Mouse (Mus musculus) midbrain, embryonic 10.5 days (tissue): ENCODE measurements around the gene Mxra8. TPM values are rescaled to one million over a fixed set of nuclear protein-coding genes. Genes with fewer than 3 reads are reported as not detected.

Source experiments
- DNase-seq: peaks from one replicate; pipeline ENCODE4 v3.0.0-alpha.2; 2017; ENCODE audit warnings: low spot score
- H3K27ac ChIP-seq: fragments of 300-500 bp; sonication (generic); replicated peaks from 2 replicates; pipeline ENCODE4 v1.5.1; 2016; ENCODE audit warnings: mild to moderate bottlenecking
- H3K27me3 ChIP-seq: fragments of 300-500 bp; sonication (generic); 2 replicates; pipeline ENCODE4 v1.6.1; 2016; ENCODE audit warnings: low read depth, mild to moderate bottlenecking; ENCODE audit not compliant: poor library complexity, severe bottlenecking
- H3K36me3 ChIP-seq: fragments of 300-500 bp; sonication (generic); 2 replicates; pipeline ENCODE4 v1.6.1; 2016; ENCODE audit warnings: mild to moderate bottlenecking, moderate library complexity
- H3K4me1 ChIP-seq: fragments of 300-500 bp; sonication (generic); 2 replicates; pipeline ENCODE4 v1.6.1; 2016
- H3K4me3 ChIP-seq: fragments of 300-500 bp; sonication (generic); 2 replicates; pipeline ENCODE4 v1.5.1; 2016; ENCODE audit warnings: mild to moderate bottlenecking, moderate library complexity
- H3K9me3 ChIP-seq: fragments of 300-500 bp; sonication (generic); replicated peaks from 2 replicates; pipeline ENCODE4 v1.6.1; 2016; ENCODE audit warnings: mild to moderate bottlenecking
- WGBS: fragments of 180-500 bp; shearing (Covaris S2); methylation state at CpG from one replicate; pipeline ENCODE4 v1.1.7; 2016; 5-methylcytosine and 5-hydroxymethylcytosine counted together
- polyA plus RNA-seq: library from polyadenylated mRNA; unstranded; fragments of >200 nt; fragmentation: Nextera tagmentation; extraction: Ambion mirVana; gene quantifications from 2 replicates; pipeline ENCODE4 v1.2.1, GENCODE M21; 2016

The Mxra8 gene
- polyA plus RNA-seq, result 50.7 and 53.1 TPM in 2 replicates

DNA sequence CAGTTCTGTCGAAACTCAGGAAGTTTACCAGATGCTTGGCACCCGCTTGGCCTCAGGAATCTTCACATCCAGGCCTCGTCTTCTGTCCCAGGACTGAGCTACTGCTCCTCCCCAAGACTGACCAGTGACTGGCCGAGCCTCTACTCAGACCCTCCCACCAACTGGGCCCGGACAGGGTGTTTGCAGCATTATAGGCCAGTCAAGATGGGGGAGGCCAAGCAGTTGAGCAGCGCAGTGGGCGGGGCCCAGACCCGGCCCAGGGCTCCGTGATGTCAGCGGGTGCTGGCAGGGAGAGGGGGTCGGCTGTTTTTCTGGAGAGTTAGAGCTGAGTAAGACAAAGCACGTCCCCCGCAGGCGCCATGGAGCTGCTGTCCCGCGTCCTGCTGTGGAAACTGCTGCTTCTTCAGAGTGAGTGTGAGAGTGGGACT is at the start of gene Mxra8:
Gene Mxra8 (plus strand): TSS at position 198 of the 428 bp plus-strand sequence.
- peak; percentile 88 for DNase-seq
- Histone ChIP-seq H3K4me3 (peak within 1 kb of the TSS; percentile 66), H3K36me3 (peaks cover 33% of the 10 kb centered on the region), H3K27me3 (peaks cover 32% of the 10 kb centered on the region), H3K9me3 (no peaks in the 10 kb centered on the region), H3K4me1 (peaks cover 36% of the 10 kb centered on the region), H3K27ac (peak within 1 kb of the TSS; percentile 87)
- WGBS, result 1% methylated on average over 16 of the region's 16 CpGs

DNA sequence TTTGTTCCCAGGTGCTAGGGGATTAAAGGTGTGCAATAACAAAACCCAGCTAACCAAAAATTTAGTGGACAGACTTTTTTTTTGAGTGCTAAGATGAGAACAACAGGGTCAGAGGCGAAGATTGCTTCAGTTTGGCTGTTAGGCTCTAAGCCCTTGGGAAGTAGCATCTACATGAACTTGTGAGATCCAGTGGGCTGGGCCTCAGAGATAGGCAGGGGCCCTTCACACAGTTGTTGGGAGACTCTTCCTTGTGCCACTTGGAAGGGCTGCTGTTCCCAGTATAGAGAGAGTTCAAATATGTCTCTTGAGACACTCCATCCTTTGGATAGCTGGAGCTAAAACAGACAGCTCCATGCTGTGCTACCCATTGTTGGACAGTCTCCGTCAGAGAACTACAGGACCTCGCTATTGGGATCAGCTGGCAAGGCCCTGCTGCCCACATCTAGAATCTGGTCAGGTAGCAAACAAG is 49.4 kb upstream of the Mxra8 start, which contains the start of gene Ankrd65:
Gene Ankrd65 (plus strand): TSS at position 419 of the 469 bp plus-strand sequence.
- Histone ChIP-seq H3K27me3 (peaks cover 22% of the 10 kb centered on the region), H3K4me1 (peaks cover 6% of the 10 kb centered on the region), H3K9me3 (no peaks in the 10 kb centered on the region), H3K27ac (no peak within 1 kb of the TSS), H3K4me3 (no peak within 1 kb of the TSS), H3K36me3 (no peaks in the 10 kb centered on the region)
- no peak for DNase-seq
- WGBS, result 82% methylated on average over 3 of the region's 3 CpGs

DNA sequence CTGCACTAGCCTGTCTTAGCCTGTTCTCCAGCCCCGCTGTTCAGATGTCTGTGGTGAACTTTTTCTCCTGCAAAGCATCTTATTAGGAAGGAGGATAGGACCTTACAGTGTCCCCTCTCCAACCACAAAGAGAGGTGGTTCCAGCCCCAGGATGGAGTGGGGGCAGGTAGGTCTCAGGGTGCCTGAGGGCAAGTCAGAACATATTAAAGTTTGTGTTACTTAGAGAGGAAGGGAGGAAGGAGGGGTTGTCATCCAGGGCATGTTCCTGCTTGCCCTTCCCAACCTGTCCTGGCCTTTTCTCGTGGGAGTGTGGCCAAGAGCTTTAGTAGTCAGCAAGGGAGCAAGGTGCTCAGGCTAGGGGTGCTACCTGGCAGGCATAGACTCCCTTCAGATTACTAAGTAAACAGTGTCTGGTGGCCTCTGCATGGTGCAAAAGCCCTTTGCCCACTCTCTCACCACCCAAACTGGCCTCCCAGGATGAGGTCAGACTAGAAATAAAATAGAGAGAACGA is 48.8 kb upstream of the Mxra8 start:
- WGBS, result 75% methylated on average over 3 of the region's 3 CpGs
- H3K9me3 ChIP-seq, result no peaks in the 10 kb centered on the region

DNA sequence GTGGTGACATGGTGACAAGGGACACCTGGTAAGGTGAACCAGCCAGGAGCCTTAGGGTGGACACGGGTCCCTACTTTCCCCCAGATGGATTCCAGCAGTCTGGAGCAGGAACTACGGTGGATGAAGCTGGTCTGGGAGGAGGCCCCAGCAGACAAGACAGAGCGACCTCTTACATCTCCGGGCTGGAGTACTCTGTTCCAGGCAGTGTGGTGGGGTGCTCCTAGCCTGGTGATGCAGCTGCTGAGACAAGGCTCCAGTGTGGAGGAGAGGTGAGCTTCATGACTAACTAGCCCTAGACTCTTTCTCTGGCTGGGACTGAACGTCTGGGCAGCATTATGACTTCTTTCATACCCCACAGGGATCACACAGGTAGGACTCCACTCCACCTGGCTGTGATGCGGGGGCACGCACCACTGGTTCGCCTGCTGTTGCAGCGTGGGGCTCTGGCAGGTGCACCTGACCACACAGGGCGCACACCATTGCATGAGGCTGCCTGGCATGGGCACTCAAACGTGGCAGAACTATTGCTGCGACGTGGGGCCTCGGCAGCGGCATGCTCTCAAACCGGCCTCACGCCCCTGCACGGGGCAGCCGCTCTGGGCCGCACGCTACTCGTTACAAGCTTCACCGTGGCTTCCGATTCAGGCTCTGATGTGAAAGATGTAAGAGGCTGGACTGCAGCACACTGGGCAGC is 48.1 kb upstream of the Mxra8 start:
- Histone ChIP-seq H3K4me1 (no peaks in the 10 kb centered on the region), H3K4me3 (no peak overlapping the region), H3K9me3 (no peaks in the 10 kb centered on the region), H3K36me3 (no peaks in the 10 kb centered on the region), H3K27me3 (peaks cover 13% of the 10 kb centered on the region), H3K27ac (no peak overlapping the region)
- no peak for DNase-seq
- 79% methylated on average over 24 of the region's 24 CpGs for WGBS

More for the DNA sequence above, 48.8 kb upstream of the Mxra8 start:
- H3K36me3 ChIP-seq, result no peaks in the 10 kb centered on the region
- no peak overlapping the region for H3K27ac ChIP-seq
- H3K4me3 ChIP-seq, result no peak overlapping the region
- H3K27me3 ChIP-seq, result peaks cover 15% of the 10 kb centered on the region
- no peak for DNase-seq
- H3K4me1 ChIP-seq, result no peaks in the 10 kb centered on the region

DNA sequence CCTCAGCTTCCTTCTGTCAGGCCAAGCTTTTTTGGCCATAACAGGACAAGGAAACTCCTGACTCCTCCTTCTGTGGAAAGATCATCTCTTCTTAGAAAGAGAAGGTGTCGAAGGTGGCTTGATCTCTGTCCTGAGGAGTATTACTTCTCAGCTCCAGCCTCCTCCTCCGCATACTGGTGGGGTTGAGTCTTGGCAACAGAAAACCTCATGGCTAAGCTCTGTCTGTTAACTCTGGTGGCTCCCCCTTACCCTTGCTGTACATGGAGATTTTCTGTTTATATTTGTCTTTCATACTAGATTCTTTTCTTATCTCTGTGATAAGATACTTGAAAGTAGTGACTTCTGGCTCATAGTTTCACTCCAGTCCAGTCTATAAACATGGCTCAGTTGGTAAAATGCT is 45.8 kb upstream of the Mxra8 start:
- WGBS, result 88% methylated on average over 2 of the region's 2 CpGs
- no peaks in the 10 kb centered on the region for H3K36me3 ChIP-seq
- no peaks in the 10 kb centered on the region for H3K4me1 ChIP-seq
- H3K9me3 ChIP-seq, result no peaks in the 10 kb centered on the region
- no peak overlapping the region for H3K4me3 ChIP-seq
- peaks cover 18% of the 10 kb centered on the region for H3K27me3 ChIP-seq
- H3K27ac ChIP-seq, result no peak overlapping the region
- DNase-seq, result no peak

DNA sequence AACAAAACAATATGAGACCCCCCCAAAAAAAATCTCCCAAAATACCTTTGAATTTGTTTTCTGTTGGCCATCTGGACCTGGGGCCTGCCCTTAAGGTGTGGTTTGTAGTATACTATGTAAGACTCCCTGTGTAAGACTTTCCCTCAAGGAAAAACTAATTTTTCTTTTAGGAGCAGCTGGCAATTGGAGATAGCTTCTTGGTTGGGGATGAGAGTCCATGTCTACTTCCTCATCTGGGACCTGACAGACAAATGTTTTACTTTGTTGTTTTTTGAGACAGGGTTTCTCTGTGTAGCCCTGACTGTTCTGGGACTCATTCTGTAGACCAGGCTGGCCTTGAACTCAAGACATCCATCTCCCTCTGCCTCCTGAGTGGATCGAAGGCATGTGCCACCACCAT is 37.4 kb upstream of the Mxra8 start:
- WGBS, result 100% methylated on average over 1 of the region's 1 CpGs
- Histone ChIP-seq H3K27ac (no peak overlapping the region), H3K27me3 (0 out of 2 replicates have a peak, but pooled peaks cover 3% of the 10 kb centered on the region), H3K9me3 (no peaks in the 10 kb centered on the region), H3K4me1 (peaks cover 22% of the 10 kb centered on the region), H3K4me3 (no peak overlapping the region), H3K36me3 (peaks cover 22% of the 10 kb centered on the region)
- DNase-seq, result no peak

DNA sequence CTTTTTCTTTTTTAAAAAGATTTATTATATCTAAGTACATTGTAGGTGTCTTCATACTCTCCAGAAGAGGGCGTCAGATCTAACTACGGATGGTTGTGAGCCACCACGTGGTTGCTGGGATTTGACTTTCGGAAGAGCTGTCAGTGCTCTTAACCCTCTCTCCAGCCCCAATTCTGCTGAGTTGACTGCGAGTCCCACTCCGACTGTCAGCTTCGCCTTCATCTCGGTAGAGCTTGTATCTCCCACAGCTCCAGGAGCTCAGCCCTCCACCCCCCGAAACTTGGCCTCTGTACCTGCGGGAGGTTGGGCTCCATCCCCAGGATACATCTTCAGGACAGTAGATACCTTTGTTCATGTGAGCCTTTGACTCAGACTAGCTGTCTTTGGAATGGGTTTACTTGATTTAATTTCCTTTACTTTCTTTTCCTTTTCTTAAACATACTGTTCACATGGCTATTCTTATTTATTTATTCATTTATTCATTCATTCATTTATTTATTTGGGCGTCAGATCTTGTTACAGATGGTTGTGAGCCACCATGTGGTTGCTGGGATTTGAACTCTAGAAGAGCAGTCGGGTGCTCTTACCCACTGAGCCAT is 36.6 kb upstream of the Mxra8 start, which contains the start of gene Mrpl20:
Gene Mrpl20 (plus strand): TSS at position 138 of the 599 bp plus-strand sequence.
- 7% methylated on average over 12 of the region's 12 CpGs for WGBS
- Histone ChIP-seq H3K9me3 (no peaks in the 10 kb centered on the region), H3K27ac (peak within 1 kb of the TSS; percentile 89), H3K4me1 (peaks cover 22% of the 10 kb centered on the region), H3K4me3 (peak within 1 kb of the TSS; percentile 94), H3K36me3 (peaks cover 29% of the 10 kb centered on the region), H3K27me3 (no peaks in the 10 kb centered on the region)
- DNase-seq, result no peak

DNA sequence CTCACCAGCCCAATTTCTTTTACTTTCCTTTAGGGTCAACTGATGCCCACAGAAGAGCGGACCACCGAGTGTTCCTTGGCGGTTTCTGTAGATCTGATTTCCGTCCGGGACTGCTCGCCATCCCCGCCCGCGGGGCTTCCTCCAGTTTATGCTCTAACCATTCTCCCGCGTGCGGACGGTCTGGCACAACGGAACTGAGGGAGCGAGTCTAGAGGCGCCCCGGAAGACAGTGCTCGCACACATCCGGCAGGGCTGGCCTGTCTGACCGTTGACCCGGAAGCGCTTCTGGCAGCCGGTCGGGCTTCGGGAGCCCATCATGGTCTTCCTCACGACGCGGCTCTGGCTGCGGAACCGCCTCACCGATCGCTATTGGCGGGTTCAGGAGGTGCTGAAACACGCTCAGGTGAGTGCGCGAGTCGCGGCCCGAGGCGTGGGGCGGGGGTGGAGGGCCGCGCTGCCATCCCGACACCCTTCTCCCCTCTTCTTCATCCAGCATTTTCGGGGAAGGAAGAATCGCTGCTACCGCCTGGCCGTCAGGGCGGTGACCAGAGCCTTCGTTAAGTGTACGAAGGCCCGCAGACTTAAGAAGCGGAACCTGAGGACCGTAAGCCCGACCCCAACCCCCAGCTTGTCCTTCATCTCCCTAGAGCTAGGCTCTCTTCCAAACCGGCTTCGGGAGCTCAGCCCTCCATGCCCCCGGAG is 36.0 kb upstream of the Mxra8 start:
- peaks cover 22% of the 10 kb centered on the region for H3K4me1 ChIP-seq
- peak overlapping the region; percentile 89 for H3K27ac ChIP-seq
- no peaks in the 10 kb centered on the region for H3K27me3 ChIP-seq
- peak; percentile 96 for DNase-seq
- WGBS, result under 1% methylated on average over 58 of the region's 58 CpGs
- peak overlapping the region; percentile 94 for H3K4me3 ChIP-seq
- H3K9me3 ChIP-seq, result no peaks in the 10 kb centered on the region
- peaks cover 35% of the 10 kb centered on the region for H3K36me3 ChIP-seq

DNA sequence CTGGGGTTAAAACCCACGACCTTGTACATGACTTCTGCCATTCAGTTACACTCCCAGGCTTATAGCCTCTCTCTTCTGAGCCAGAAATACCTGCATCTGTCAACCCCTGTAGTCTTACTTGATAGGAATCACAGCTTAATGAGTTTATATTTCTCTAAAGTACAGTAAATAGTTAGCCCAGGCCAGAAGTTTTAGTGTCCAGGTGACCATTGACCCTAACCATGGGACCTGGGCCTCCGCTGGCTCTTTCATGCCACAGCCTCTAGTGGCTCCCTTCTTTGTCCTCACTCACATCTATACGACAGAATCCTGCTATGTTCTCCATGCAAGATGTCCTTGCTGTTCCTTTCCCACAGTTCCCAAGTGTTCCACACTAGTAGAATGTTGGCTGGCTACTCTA is 31.6 kb upstream of the Mxra8 start:
- WGBS, result 91% methylated on average over 3 of the region's 3 CpGs
- peaks cover 30% of the 10 kb centered on the region for H3K4me1 ChIP-seq
- no peak overlapping the region for H3K27ac ChIP-seq
- H3K36me3 ChIP-seq, result peaks cover 65% of the 10 kb centered on the region
- no peaks in the 10 kb centered on the region for H3K27me3 ChIP-seq
- DNase-seq, result no peak
- no peaks in the 10 kb centered on the region for H3K9me3 ChIP-seq
- no peak overlapping the region for H3K4me3 ChIP-seq

DNA sequence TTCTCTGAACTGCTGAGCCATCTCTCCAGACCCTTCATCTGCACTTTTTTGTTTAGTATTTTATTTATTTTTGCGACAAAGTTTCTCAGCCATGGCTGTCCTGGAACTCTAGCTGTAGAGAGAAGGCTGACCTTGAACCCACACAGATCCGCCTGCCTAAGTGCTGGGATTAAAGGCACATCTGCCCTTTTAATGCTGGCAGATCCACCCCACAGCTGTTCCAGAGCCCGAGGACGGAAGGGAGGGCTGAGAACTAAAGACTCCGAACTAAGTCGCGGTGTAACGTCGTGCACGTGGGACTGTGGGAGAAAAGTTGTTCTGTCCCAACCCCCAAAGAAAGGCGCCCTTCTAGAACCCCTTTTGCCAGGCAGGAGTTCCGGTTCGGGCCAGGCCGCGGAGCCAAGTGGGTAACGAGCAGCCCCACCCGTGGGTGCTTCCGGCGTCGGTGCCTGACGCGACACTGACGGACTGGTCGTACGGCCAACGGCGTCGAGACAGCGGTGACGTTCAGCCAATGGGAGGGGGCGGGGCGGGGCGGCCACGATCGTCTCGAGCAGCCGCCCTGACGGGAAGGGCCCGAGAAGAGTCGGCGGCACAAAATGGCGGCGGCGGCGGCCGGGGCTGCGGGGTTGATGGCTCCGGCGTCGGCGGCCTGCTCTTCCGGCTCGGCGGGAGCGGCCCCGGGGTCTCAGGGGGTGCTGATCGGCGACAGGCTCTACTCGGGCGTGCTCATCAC is 27.4 kb upstream of the Mxra8 start, which contains the start of gene Ccnl2:
Gene Ccnl2 (plus strand): TSS at position 561 of the 736 bp plus-strand sequence.
- under 1% methylated on average over 60 of the region's 60 CpGs for WGBS
- Histone ChIP-seq H3K27me3 (no peaks in the 10 kb centered on the region), H3K36me3 (peaks cover 83% of the 10 kb centered on the region), H3K4me3 (peak within 1 kb of the TSS; percentile 98), H3K4me1 (peaks cover 24% of the 10 kb centered on the region), H3K9me3 (no peaks in the 10 kb centered on the region), H3K27ac (peak within 1 kb of the TSS; percentile 98)
- DNase-seq, result peak; percentile 97

DNA sequence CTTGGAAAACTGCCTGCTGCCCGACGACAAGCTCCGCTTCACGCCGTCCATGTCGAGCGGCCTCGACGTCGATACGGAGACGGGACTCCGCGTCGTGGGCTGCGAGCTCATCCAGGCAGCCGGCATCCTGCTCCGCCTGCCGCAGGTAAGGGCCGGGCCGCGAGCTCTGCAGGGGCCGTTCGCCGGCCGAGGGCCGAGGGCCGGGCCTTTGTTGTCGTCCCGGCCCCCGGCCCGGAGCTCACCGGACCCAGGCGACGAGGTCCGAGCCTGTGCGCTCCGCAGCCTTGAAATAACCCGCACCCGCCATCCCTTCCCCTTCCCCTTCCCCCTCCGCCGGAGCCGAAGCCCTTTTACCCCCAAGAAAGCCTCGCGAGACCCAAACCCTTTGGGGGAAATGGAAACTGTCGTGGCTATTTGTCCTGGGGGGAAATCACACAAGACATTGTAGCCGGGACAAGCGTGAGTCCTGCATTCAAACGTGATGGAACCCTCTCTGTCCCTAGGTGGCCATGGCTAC is 26.8 kb upstream of the Mxra8 start:
- Histone ChIP-seq H3K27me3 (no peaks in the 10 kb centered on the region), H3K4me3 (peak overlapping the region; percentile 98), H3K36me3 (peaks cover 83% of the 10 kb centered on the region), H3K9me3 (no peaks in the 10 kb centered on the region), H3K4me1 (peaks cover 24% of the 10 kb centered on the region), H3K27ac (peak overlapping the region; percentile 98)
- under 1% methylated on average over 46 of the region's 49 CpGs for WGBS
- no peak for DNase-seq

DNA sequence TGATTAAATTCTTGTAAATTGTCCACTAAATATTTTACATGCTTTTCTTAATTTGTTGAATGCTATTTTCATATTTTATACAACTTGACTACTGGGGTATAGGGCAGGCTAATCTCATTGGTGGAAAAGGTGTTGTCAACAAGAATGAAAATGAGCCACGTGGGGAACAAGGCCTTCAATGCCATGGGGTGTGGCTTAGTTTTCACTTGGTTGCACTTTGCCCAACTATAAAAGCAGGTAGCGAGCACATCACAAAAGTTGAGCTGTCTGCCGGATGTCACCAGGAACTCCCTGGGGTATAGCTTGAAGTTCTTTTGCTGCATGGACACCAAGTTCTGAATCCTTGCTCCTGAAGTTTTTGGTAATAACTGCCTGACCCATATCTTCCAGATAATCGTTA is 21.9 kb upstream of the Mxra8 start:
- Histone ChIP-seq H3K27ac (no peak overlapping the region), H3K27me3 (no peaks in the 10 kb centered on the region), H3K9me3 (no peaks in the 10 kb centered on the region), H3K36me3 (peaks cover 94% of the 10 kb centered on the region), H3K4me1 (peaks cover 13% of the 10 kb centered on the region), H3K4me3 (no peak overlapping the region)
- no peak for DNase-seq
- WGBS, result 88% methylated on average over 4 of the region's 4 CpGs
